Mouse (Mus musculus) common myeloid progenitor, adult 5-6 weeks (primary cell): ENCODE measurements at regions not wholly inside any gene's neighbourhood (a gene's known extent, or its start where the extent isn't known, plus 50 kb on each side); places are given as distances from the start of the nearest gene placed in this dataset.

Experiments
- ATAC-seq: replicated peaks from 2 replicates; pipeline ENCODE4 v1.8.0; 2016; ENCODE audit warnings: low read depth, mild to moderate bottlenecking, moderate TSS enrichment, inconsistent platforms; ENCODE audit not compliant: poor library complexity, severe bottlenecking

DNA sequence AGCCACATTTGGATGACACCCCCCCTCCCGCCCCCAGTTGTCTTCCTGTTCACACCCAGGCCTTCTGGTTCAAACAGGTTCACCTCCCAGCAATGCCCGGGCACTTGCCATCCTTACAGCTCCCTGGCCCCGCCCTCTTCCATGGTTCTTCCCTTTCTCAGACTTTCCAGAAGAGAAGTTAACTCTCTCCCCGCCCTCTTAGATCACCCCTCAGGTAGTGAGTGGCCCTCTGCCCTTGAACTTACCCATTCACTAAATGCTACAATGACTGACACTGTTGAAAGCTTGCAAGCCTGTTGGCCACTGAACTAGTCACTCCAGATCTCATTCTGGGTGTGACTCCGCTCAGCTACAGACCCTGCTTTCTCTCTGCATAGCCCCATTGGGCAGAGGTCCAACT lies 99.1 kb downstream of the Btc start:
- no peak for ATAC-seq

DNA sequence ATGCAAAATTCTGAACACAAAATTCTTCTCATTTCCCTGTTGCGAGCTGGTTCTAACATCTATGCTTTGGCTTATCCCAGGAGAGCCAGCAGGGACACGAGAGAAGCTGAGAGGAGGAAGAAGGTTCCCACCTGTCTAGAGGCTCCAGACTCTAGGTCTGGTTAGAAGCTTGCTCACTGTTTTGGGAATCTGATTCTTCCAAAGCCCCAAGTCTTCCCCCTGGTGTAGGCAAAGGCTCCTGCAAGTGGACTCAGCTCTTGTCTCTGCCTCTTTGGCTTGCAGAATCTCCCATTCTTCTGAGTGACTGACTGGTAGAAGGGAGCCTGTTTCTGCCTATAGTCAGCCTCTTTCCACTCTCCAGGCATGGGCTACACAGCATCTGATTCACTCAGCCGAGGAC lies 95.8 kb downstream of the Btc start:
- no peak for ATAC-seq
